Mouse (Mus musculus) midbrain, embryonic 16.5 days (tissue): ENCODE results near the gene Vkorc1l1. TPM values are rescaled to one million over a fixed set of nuclear protein-coding genes. Genes with fewer than 3 reads are reported as not detected.

Experiments used
- ATAC-seq: fragments of 200-750 bp; cut with Nextera tagmentation; 2 replicates; pipeline ENCODE4 v1.8.0; 2017; ENCODE audit warnings: moderate TSS enrichment
- H3K27ac ChIP-seq: fragments of 300-500 bp; sonication (generic); 2 replicates; pipeline ENCODE4 v1.5.1; 2014; ENCODE audit warnings: mild to moderate bottlenecking, low read length, mixed read lengths
- H3K27me3 ChIP-seq: fragments of 300-500 bp; sonication (generic); 2 replicates; pipeline ENCODE4 v1.6.1; 2014; ENCODE audit warnings: low read depth, low read length, mixed read lengths; ENCODE audit not compliant: control insufficient read depth, insufficient read depth
- H3K36me3 ChIP-seq: fragments of 300-500 bp; sonication (generic); 2 replicates; pipeline ENCODE4 v1.6.1; 2014; ENCODE audit warnings: mild to moderate bottlenecking, low read length, moderate library complexity, mixed read lengths; ENCODE audit not compliant: control insufficient read depth, insufficient read depth
- H3K4me1 ChIP-seq: fragments of 300-500 bp; sonication (generic); 2 replicates; pipeline ENCODE4 v1.6.1; 2014; ENCODE audit warnings: mild to moderate bottlenecking, low read length, mixed read lengths; ENCODE audit not compliant: control insufficient read depth, insufficient read depth
- H3K4me2 ChIP-seq: fragments of 300-500 bp; sonication (generic); 2 replicates; pipeline ENCODE4 v1.6.1; 2014; ENCODE audit warnings: mild to moderate bottlenecking, low read length, mixed read lengths
- H3K4me3 ChIP-seq: fragments of 300-500 bp; sonication (generic); 2 replicates; pipeline ENCODE4 v1.5.1; 2014; ENCODE audit warnings: low read depth, mild to moderate bottlenecking, low read length, moderate library complexity, mixed read lengths
- H3K9ac ChIP-seq: fragments of 300-500 bp; sonication (generic); 2 replicates; pipeline ENCODE4 v1.6.1; 2014; ENCODE audit warnings: low read depth, low read length, mixed read lengths
- H3K9me3 ChIP-seq: fragments of 300-500 bp; sonication (generic); replicated peaks from 2 replicates; pipeline ENCODE4 v1.6.1; 2014; ENCODE audit warnings: mild to moderate bottlenecking, low read length, mixed read lengths; ENCODE audit not compliant: control insufficient read depth, poor library complexity, severe bottlenecking
- WGBS: fragments of 180-500 bp; shearing (Covaris S2); extraction: QIAGEN DNeasy Blood & Tissue Kit; methylation state at CpG from one replicate; pipeline ENCODE4 v1.1.7; 2014; 5-methylcytosine and 5-hydroxymethylcytosine counted together
- polyA plus RNA-seq: library from polyadenylated mRNA; unstranded; fragments of >200 nt; fragmentation: Nextera tagmentation; extraction: Ambion mirVana; gene quantifications from 2 replicates; pipeline ENCODE4 v1.2.1, GENCODE M21; 2015

Vkorc1l1 gene
- polyA plus RNA-seq, 1 experiment from 2014 or later, result 29.1 TPM

- H3K36me3 ChIP-seq, result no peaks in the 10 kb centered on the region
- H3K9me3 ChIP-seq, result no peaks in the 10 kb centered on the region
- no peak overlapping the region for H3K9ac ChIP-seq
- WGBS, result 92% methylated on average over 5 of the region's 5 CpGs
- ATAC-seq, result no peak
- no peaks in the 10 kb centered on the region for H3K4me1 ChIP-seq
- H3K4me3 ChIP-seq, result no peak overlapping the region
- no peak overlapping the region for H3K4me2 ChIP-seq
- H3K27me3 ChIP-seq, result no peaks in the 10 kb centered on the region
- H3K27ac ChIP-seq, result no peak overlapping the region
These were observed 50.1 kb downstream of the Vkorc1l1 start for GRCm38 (mm10) chr5:129991898-129992297.

GRCm38 (mm10) chr5:129993374-129993773 is 51.6 kb downstream of the Vkorc1l1 start:
- 95% methylated on average over 14 of the region's 14 CpGs for WGBS
- Histone ChIP-seq H3K27ac (no peak overlapping the region), H3K36me3 (no peaks in the 10 kb centered on the region), H3K27me3 (no peaks in the 10 kb centered on the region), H3K4me3 (no peak overlapping the region), H3K9ac (no peak overlapping the region), H3K9me3 (no peaks in the 10 kb centered on the region), H3K4me1 (no peaks in the 10 kb centered on the region), H3K4me2 (no peak overlapping the region)
- ATAC-seq, result no peak

- Histone ChIP-seq H3K9ac (no peak overlapping the region), H3K36me3 (no peaks in the 10 kb centered on the region), H3K4me2 (no peak overlapping the region), H3K9me3 (no peaks in the 10 kb centered on the region), H3K4me1 (no peaks in the 10 kb centered on the region), H3K27me3 (no peaks in the 10 kb centered on the region), H3K4me3 (no peak overlapping the region), H3K27ac (no peak overlapping the region)
- no peak for ATAC-seq
- WGBS, result 91% methylated on average over 7 of the region's 7 CpGs
These were observed 53.2 kb downstream of the Vkorc1l1 start for GRCm38 (mm10) chr5:129994989-129995388.

- no peak for ATAC-seq
- H3K27ac ChIP-seq, result no peak overlapping the region
- H3K4me1 ChIP-seq, result peaks cover 8% of the 10 kb centered on the region
- no peaks in the 10 kb centered on the region for H3K9me3 ChIP-seq
- no peak overlapping the region for H3K9ac ChIP-seq
- H3K27me3 ChIP-seq, result no peaks in the 10 kb centered on the region
- no peak overlapping the region for H3K4me2 ChIP-seq
- H3K36me3 ChIP-seq, result no peaks in the 10 kb centered on the region
- WGBS, result 70% methylated on average over 19 of the region's 19 CpGs
- H3K4me3 ChIP-seq, result no peak overlapping the region
These were observed 55.9 kb downstream of the Vkorc1l1 start for GRCm38 (mm10) chr5:129997700-129998099.

- Histone ChIP-seq H3K4me1 (peaks cover 8% of the 10 kb centered on the region), H3K4me2 (no peak overlapping the region), H3K27ac (no peak overlapping the region), H3K27me3 (no peaks in the 10 kb centered on the region), H3K9ac (no peak overlapping the region), H3K9me3 (no peaks in the 10 kb centered on the region), H3K4me3 (no peak overlapping the region), H3K36me3 (no peaks in the 10 kb centered on the region)
- 32% methylated on average over 4 of the region's 4 CpGs for WGBS
- ATAC-seq, result no peak
These were observed 57.3 kb downstream of the Vkorc1l1 start for GRCm38 (mm10) chr5:129999097-129999496.

- Histone ChIP-seq H3K36me3 (no peaks in the 10 kb centered on the region), H3K27ac (no peak overlapping the region), H3K4me1 (peaks cover 8% of the 10 kb centered on the region), H3K4me3 (no peak overlapping the region), H3K9me3 (no peaks in the 10 kb centered on the region; the same call in 1 of the 2 replicates), H3K4me2 (no peak overlapping the region), H3K9ac (no peak overlapping the region), H3K27me3 (no peaks in the 10 kb centered on the region)
- WGBS, result 95% methylated on average over 12 of the region's 12 CpGs
- no peak for ATAC-seq
These were observed 59.0 kb downstream of the Vkorc1l1 start for GRCm38 (mm10) chr5:130000735-130001134.

GRCm38 (mm10) chr5:130001356-130001987 is 59.7 kb downstream of the Vkorc1l1 start:
- Histone ChIP-seq H3K4me3 (peak overlapping the region; percentile 46), H3K9me3 (no peaks in the 10 kb centered on the region; the same call in 1 of the 2 replicates), H3K4me2 (peak overlapping the region; percentile 82), H3K27ac (no peak overlapping the region), H3K36me3 (no peaks in the 10 kb centered on the region), H3K4me1 (peaks cover 8% of the 10 kb centered on the region), H3K9ac (peak overlapping the region; percentile 61; the same call in 1 of the 2 replicates), H3K27me3 (no peaks in the 10 kb centered on the region)
- ATAC-seq, result no peak
- 76% methylated on average over 5 of the region's 5 CpGs for WGBS

GRCm38 (mm10) chr5:130002301-130003146 is 60.8 kb downstream of the Vkorc1l1 start, which contains the start of gene Gusb:
Gene Gusb (minus strand): TSS chr5:130003049.
- peaks cover 8% of the 10 kb centered on the region for H3K4me1 ChIP-seq
- H3K9me3 ChIP-seq, result no peaks in the 10 kb centered on the region; the same call in 1 of the 2 replicates
- peak; percentile 92 for ATAC-seq
- WGBS, result under 1% methylated on average over 39 of the region's 39 CpGs
- peak within 1 kb of the TSS; percentile 61 for H3K9ac ChIP-seq
- no peaks in the 10 kb centered on the region for H3K27me3 ChIP-seq
- H3K4me2 ChIP-seq, result peak within 1 kb of the TSS; percentile 82
- peak within 1 kb of the TSS; percentile 63; the same call in 1 of the 2 replicates for H3K27ac ChIP-seq
- peak within 1 kb of the TSS; percentile 46 for H3K4me3 ChIP-seq
- H3K36me3 ChIP-seq, result no peaks in the 10 kb centered on the region

GRCm38 (mm10) chr5:130003229-130003628 is 61.5 kb downstream of the Vkorc1l1 start:
- peak overlapping the region; percentile 61; the same call in 1 of the 2 replicates for H3K9ac ChIP-seq
- no peak for ATAC-seq
- H3K4me1 ChIP-seq, result peaks cover 8% of the 10 kb centered on the region
- no peaks in the 10 kb centered on the region for H3K36me3 ChIP-seq
- H3K4me3 ChIP-seq, result peak overlapping the region; percentile 46
- no peak overlapping the region for H3K27ac ChIP-seq
- no peaks in the 10 kb centered on the region for H3K27me3 ChIP-seq
- 75% methylated on average over 7 of the region's 7 CpGs for WGBS
- H3K4me2 ChIP-seq, result peak overlapping the region; percentile 82
- H3K9me3 ChIP-seq, result no peaks in the 10 kb centered on the region; the same call in 1 of the 2 replicates
